Mouse (Mus musculus) cerebellum, adult 8-10 months (tissue): ENCODE results near the gene Cntn4.
A peak's percentile ranks its signal among the peaks of the same experiment; 100 is the strongest.

Experiments used
- DNase-seq: peaks from one replicate; pipeline ENCODE4 v3.0.0; 2022

Cntn4 gene

GRCm38 (mm10) chr6:105677149-105678031 lies at the start of gene Cntn4:
TSS of gene Cntn4 (plus strand) at chr6:105677660.
- peak; percentile 69 for DNase-seq

- no peak for DNase-seq
Observed at GRCm38 (mm10) chr6:105674276-105674675, 3.2 kb upstream of the Cntn4 start.

- DNase-seq, result peak; percentile 21
Observed at GRCm38 (mm10) chr6:105675099-105675498, 2.4 kb upstream of the Cntn4 start.

- DNase-seq, result no peak
Observed at GRCm38 (mm10) chr6:105676637-105677036, 823 bp upstream of the Cntn4 start.

GRCm38 (mm10) chr6:105678778-105679177 lies 1.3 kb downstream of the Cntn4 start:
- no peak for DNase-seq

- no peak for DNase-seq
Observed at GRCm38 (mm10) chr6:105681496-105681895, 4.0 kb downstream of the Cntn4 start.

- DNase-seq, result no peak
Observed at GRCm38 (mm10) chr6:105683251-105683650, 5.8 kb downstream of the Cntn4 start.

GRCm38 (mm10) chr6:105684123-105684522 lies 6.7 kb downstream of the Cntn4 start:
- no peak for DNase-seq

GRCm38 (mm10) chr6:105688195-105688594 lies 10.7 kb downstream of the Cntn4 start:
- DNase-seq, result no peak

- DNase-seq, result peak; percentile 18
Observed at GRCm38 (mm10) chr6:105742026-105742425, 64.6 kb downstream of the Cntn4 start.

- no peak for DNase-seq
Observed at GRCm38 (mm10) chr6:105780616-105781015, 103.2 kb downstream of the Cntn4 start.

GRCm38 (mm10) chr6:105788462-105788861 lies 111.0 kb downstream of the Cntn4 start:
- no peak for DNase-seq

GRCm38 (mm10) chr6:105835099-105835498 lies 157.6 kb downstream of the Cntn4 start:
- no peak for DNase-seq

- no peak for DNase-seq
Observed at GRCm38 (mm10) chr6:105847296-105847695, 169.8 kb downstream of the Cntn4 start.

GRCm38 (mm10) chr6:105892838-105893237 lies 215.4 kb downstream of the Cntn4 start:
- no peak for DNase-seq

- peak; percentile 16 for DNase-seq
Observed at GRCm38 (mm10) chr6:105938485-105938884, 261.0 kb downstream of the Cntn4 start.

- no peak for DNase-seq
Observed at GRCm38 (mm10) chr6:105939303-105939702, 261.8 kb downstream of the Cntn4 start.

- DNase-seq, result peak; percentile 18
Observed at GRCm38 (mm10) chr6:105940591-105940990, 263.1 kb downstream of the Cntn4 start.

- no peak for DNase-seq
Observed at GRCm38 (mm10) chr6:105991492-105991891, 314.0 kb downstream of the Cntn4 start.

GRCm38 (mm10) chr6:106013018-106013417 lies 335.6 kb downstream of the Cntn4 start:
- no peak for DNase-seq

GRCm38 (mm10) chr6:106015126-106015525 lies 337.7 kb downstream of the Cntn4 start:
- DNase-seq, result no peak

- DNase-seq, result no peak
Observed at GRCm38 (mm10) chr6:106048878-106049277, 371.4 kb downstream of the Cntn4 start.

- DNase-seq, result no peak
Observed at GRCm38 (mm10) chr6:106056123-106056522, 378.7 kb downstream of the Cntn4 start.

GRCm38 (mm10) chr6:106078071-106078603 lies 400.7 kb downstream of the Cntn4 start:
- no peak for DNase-seq
